Mouse (Mus musculus) kidney, adult 8-10 months (tissue): Measurements from ENCODE around the gene Paxip1.

Experiments
- DNase-seq, 2 experiments: peaks; one replicate each; pipeline ENCODE4 v3.0.0; 2022

The Paxip1 gene

GRCm38 (mm10) chr5:27791303-27792172, at the start of gene Paxip1:
Gene Paxip1, minus strand, starts transcription at chr5:27791691.
- peak; percentile 94 to 96 for DNase-seq

GRCm38 (mm10) chr5:27838061-27838460, 46.6 kb upstream of the Paxip1 start:
- DNase-seq, result peak; percentile 44 to 58

- peak; percentile 7 to 11 for DNase-seq
Observed at GRCm38 (mm10) chr5:27835096-27835495, 43.6 kb upstream of the Paxip1 start.

GRCm38 (mm10) chr5:27827971-27828370, 36.5 kb upstream of the Paxip1 start:
- peak; percentile 39 to 51 for DNase-seq

GRCm38 (mm10) chr5:27821161-27821560, 29.7 kb upstream of the Paxip1 start:
- DNase-seq, result no peak

- DNase-seq, result no peak
Observed at GRCm38 (mm10) chr5:27818840-27819672, 27.6 kb upstream of the Paxip1 start.

- no peak for DNase-seq
Observed at GRCm38 (mm10) chr5:27814282-27814681, 22.8 kb upstream of the Paxip1 start.

GRCm38 (mm10) chr5:27793923-27794322, 2.4 kb upstream of the Paxip1 start:
- DNase-seq, result peak; percentile 60 to 85

GRCm38 (mm10) chr5:27792531-27793205, 1.2 kb upstream of the Paxip1 start:
- no peak for DNase-seq

GRCm38 (mm10) chr5:27792173-27792470, 631 bp upstream of the Paxip1 start:
- no peak for DNase-seq

- DNase-seq, result peak; percentile 77 to 78
Observed at GRCm38 (mm10) chr5:27790910-27791288, 592 bp downstream of the Paxip1 start.

GRCm38 (mm10) chr5:27790086-27790909, 1.2 kb downstream of the Paxip1 start:
- peak in 1 of 2 experiments; percentile 14 for DNase-seq

GRCm38 (mm10) chr5:27789586-27789985, 1.9 kb downstream of the Paxip1 start:
- no peak for DNase-seq

GRCm38 (mm10) chr5:27783381-27783780, 8.1 kb downstream of the Paxip1 start:
- no peak for DNase-seq

GRCm38 (mm10) chr5:27767948-27768347, 23.5 kb downstream of the Paxip1 start:
- no peak for DNase-seq

GRCm38 (mm10) chr5:27765780-27766179, 25.7 kb downstream of the Paxip1 start:
- DNase-seq, result no peak

- DNase-seq, result no peak
Observed at GRCm38 (mm10) chr5:27744944-27745343, 46.5 kb downstream of the Paxip1 start.

- no peak for DNase-seq
Observed at GRCm38 (mm10) chr5:27739216-27739615, 52.3 kb downstream of the Paxip1 start.

- DNase-seq, result peak in 1 of 2 experiments; percentile 33
Observed at GRCm38 (mm10) chr5:27737168-27737567, 54.3 kb downstream of the Paxip1 start.

- DNase-seq, result no peak
Observed at GRCm38 (mm10) chr5:27732288-27732868, 59.1 kb downstream of the Paxip1 start.

- DNase-seq, result no peak
Observed at GRCm38 (mm10) chr5:27731392-27731791, 60.1 kb downstream of the Paxip1 start.

GRCm38 (mm10) chr5:27730666-27731065, 60.8 kb downstream of the Paxip1 start:
- no peak for DNase-seq
